Mouse (Mus musculus) liver, postnatal 0 days (tissue): ENCODE measurements at regions not wholly inside any gene's neighbourhood (a gene's known extent, or its start where the extent isn't known, plus 50 kb on each side); places are given as distances from the start of the nearest gene placed in this dataset.

Source experiments
- ATAC-seq: fragments of 200-750 bp; cut with Nextera tagmentation; 2 replicates; pipeline ENCODE4 v1.8.0; 2017; ENCODE audit warnings: mild to moderate bottlenecking, moderate library complexity
- DNase-seq: peaks from one replicate; pipeline ENCODE4 v3.0.0-alpha.2; 2016
- H3K27ac ChIP-seq: fragments of 300-500 bp; sonication (generic); 2 replicates; pipeline ENCODE4 v1.5.1; 2014; ENCODE audit warnings: antibody characterized with exemption, moderate library complexity, mild to moderate bottlenecking, low read depth
- H3K27me3 ChIP-seq: fragments of 300-500 bp; sonication (generic); 2 replicates; pipeline ENCODE4 v1.6.1; 2014; ENCODE audit warnings: low read length, control low read depth, mixed read lengths; ENCODE audit not compliant: insufficient read depth
- H3K36me3 ChIP-seq: fragments of 300-500 bp; sonication (generic); replicated peaks from 2 replicates; pipeline ENCODE4 v1.6.1; 2014; ENCODE audit warnings: mild to moderate bottlenecking, control low read depth, low read length, moderate library complexity, mixed read lengths; ENCODE audit not compliant: insufficient read depth
- H3K4me1 ChIP-seq: fragments of 300-500 bp; sonication (generic); 2 replicates; pipeline ENCODE4 v1.6.1; 2014; ENCODE audit warnings: antibody characterized with exemption, mild to moderate bottlenecking, control low read depth; ENCODE audit not compliant: insufficient read depth
- H3K4me2 ChIP-seq: fragments of 300-500 bp; sonication (generic); 2 replicates; pipeline ENCODE4 v1.6.1; 2014; ENCODE audit warnings: low read depth, mild to moderate bottlenecking, low read length, moderate library complexity, mixed read lengths
- H3K4me3 ChIP-seq: fragments of 300-500 bp; sonication (generic); 2 replicates; pipeline ENCODE4 v1.5.1; 2014; ENCODE audit warnings: low read depth, low read length
- H3K9ac ChIP-seq: fragments of 300-500 bp; sonication (generic); replicated peaks from 2 replicates; pipeline ENCODE4 v1.6.1; 2014; ENCODE audit warnings: mild to moderate bottlenecking, moderate library complexity
- H3K9me3 ChIP-seq: fragments of 300-500 bp; sonication (generic); 2 replicates; pipeline ENCODE4 v1.6.1; 2016; ENCODE audit warnings: mild to moderate bottlenecking, control low read depth, low read length, mixed read lengths
- CTCF ChIP-seq: sonication (generic); IDR thresholded peaks from 2 replicates; pipeline ENCODE4 v1.5.1; 2016; ENCODE audit warnings: antibody characterized with exemption, low read depth
- EP300 ChIP-seq: IDR thresholded peaks from 2 replicates; pipeline ENCODE4 v1.6.1; 2016; ENCODE audit warnings: antibody characterized with exemption, low read depth, mild to moderate bottlenecking
- WGBS: fragments of 180-500 bp; shearing (Covaris S2); extraction: QIAGEN DNeasy Blood & Tissue Kit; methylation state at CpG from one replicate; pipeline ENCODE4 v1.1.7; 2014; ENCODE audit not compliant: insufficient replicate concordance; 5-methylcytosine and 5-hydroxymethylcytosine counted together

DNA sequence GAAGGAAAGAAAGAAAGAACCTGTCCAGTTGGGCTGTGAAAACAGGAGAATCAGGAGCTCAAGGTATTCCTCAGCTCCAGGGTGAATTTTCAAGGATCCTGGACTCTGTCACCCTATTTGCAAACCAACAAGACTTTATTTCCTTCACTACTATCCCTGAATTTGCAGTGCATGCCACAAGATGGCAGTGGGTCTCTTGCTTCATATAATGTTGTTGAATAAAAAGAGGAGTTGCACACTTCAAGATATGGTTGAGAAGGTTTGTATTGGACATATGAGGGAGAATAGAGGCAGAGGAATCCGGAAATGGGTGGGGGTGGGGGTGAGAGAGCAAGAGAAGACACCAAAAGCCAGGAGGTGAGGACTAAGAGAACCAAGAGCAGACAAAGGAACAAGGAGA lies 2202.5 kb downstream of the Gm37988 start:
- H3K4me1 ChIP-seq: no peaks in the 10 kb centered on the region
- ATAC-seq: no peak
- no peak overlapping the region for H3K4me3 ChIP-seq
- 7% methylated on average over 1 of the region's 1 CpGs for WGBS
- H3K36me3 ChIP-seq: no peaks in the 10 kb centered on the region
- no peaks in the 10 kb centered on the region for H3K9me3 ChIP-seq
- H3K27me3 ChIP-seq: no peaks in the 10 kb centered on the region
- no peak for DNase-seq
- no peak overlapping the region for H3K9ac ChIP-seq
- H3K27ac ChIP-seq: no peak overlapping the region
- TF ChIP-seq EP300 (no peak), CTCF (peak; percentile 60)
- H3K4me2 ChIP-seq: no peak overlapping the region
